Mouse (Mus musculus) G1E (cell line): Measurements from ENCODE around the gene Clec2d.

Source experiments
- CTCF ChIP-seq: IDR thresholded peaks from 2 replicates; pipeline ENCODE4 v1.5.1; 2012; ENCODE audit warnings: low read depth, low read length, inconsistent platforms, mixed read lengths
- GATA1 ChIP-seq: IDR thresholded peaks from 2 replicates; pipeline ENCODE4 v1.6.1; 2012; ENCODE audit warnings: borderline replicate concordance, low read length, inconsistent platforms, mixed read lengths
- GATA2 ChIP-seq: IDR thresholded peaks from 2 replicates; pipeline ENCODE4 v1.6.1; 2012; ENCODE audit warnings: low read depth, low read length, inconsistent platforms, borderline replicate concordance
- POLR2AphosphoS5 ChIP-seq: IDR thresholded peaks from 2 replicates; pipeline ENCODE4 v1.6.1; 2012; ENCODE audit warnings: low read depth, low read length, inconsistent platforms; ENCODE audit not compliant: insufficient replicate concordance
- TAL1 ChIP-seq: conservative IDR thresholded peaks from 2 replicates; pipeline ENCODE4 v1.6.1; 2012; ENCODE audit warnings: low read depth, low read length, inconsistent platforms, mixed read lengths

- TF ChIP-seq CTCF, result no peak
- no peak for TF ChIP-seq GATA1
- TF ChIP-seq GATA2, result no peak
- TF ChIP-seq TAL1, result no peak
- TF ChIP-seq POLR2AphosphoS5, result no peak
These were observed 33.6 kb upstream of the Clec2d start for GRCm38 (mm10) chr6:129146812-129147211.
